Mouse (Mus musculus): ENCODE data around the gene Sgms2.

GRCm38 (mm10) chr3:131272374-131273100 lies 218.7 kb downstream of the Sgms2 start:
- TF ChIP-seq EP300 (IDR thresholded peaks at IDR 0.05; ENCODE audit: low read length) (no peak), TBP (conservative IDR thresholded peaks at IDR 0.05; ENCODE audit: low read depth, low read length) (no peak), CTCF (conservative IDR thresholded peaks at IDR 0.05 in 1 of 2, IDR thresholded peaks at IDR 0.05 in 1 of 2; ENCODE audit: low read depth in 2 of 2, low read length in 2 of 2) (no peak), MAX (IDR thresholded peaks at IDR 0.05; ENCODE audit: low read length) (no peak), TCF12 (IDR thresholded peaks at IDR 0.05; ENCODE audit: low read depth, low read length) (no peak), BHLHE40 (IDR thresholded peaks at IDR 0.05; ENCODE audit: low read depth, low read length) (no peak), POLR2A (IDR thresholded peaks at IDR 0.05; ENCODE audit: low read depth, low read length) (no peak), HCFC1 (IDR thresholded peaks at IDR 0.05; ENCODE audit: low read depth, low read length) (no peak), RAD21 (IDR thresholded peaks at IDR 0.05; ENCODE audit: low read depth, low read length) (no peak), GABPA (IDR thresholded peaks at IDR 0.05; ENCODE audit: insufficient replicate concordance, low read depth, low read length) (no peak)

Measured in CH12.LX (cell line).